ENCODE assay signal across 10 mouse cellular contexts in the genomic region with DNA sequence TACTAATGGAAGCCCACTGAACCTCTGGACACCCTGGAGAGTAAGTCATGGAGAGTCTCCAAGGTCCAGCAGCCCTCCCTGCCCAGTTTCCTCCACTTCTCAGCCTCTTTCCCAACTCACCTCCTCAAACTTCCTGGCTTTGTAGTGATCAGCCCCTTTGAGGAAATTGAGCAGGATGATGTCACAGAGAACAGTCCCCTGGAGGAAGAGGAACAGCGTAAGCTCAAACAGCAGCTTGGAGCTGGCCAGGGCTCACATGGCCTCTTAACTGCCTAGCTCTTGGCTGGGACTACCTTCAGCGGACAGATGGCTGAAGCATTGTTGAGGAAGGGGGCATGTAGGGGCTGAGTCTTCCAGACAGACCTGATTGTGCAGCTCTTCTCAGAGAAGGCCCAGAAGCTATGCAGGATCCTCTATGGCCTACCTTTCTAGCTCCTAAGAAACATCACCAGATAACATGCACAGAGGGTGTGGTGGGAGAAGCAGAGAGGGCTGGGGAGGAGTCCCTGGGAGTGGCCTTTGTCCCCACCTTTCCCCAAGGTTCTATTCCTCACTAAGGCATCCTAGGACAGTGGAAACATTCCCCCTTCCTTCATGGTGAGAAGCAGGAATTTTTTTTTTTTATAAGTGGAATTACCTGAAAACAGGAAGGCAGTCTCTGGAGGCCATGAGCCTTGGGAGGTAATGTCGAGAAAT. TPM values are rescaled to one million over a fixed set of nuclear protein-coding genes. Genes with fewer than 3 reads are reported as not detected.
DNase-seq lines count a peak whose midpoint lies in the region; ATAC-seq and TF ChIP-seq lines count a peak whose summit lies in the region.
"Had no signal": no experiment of that assay in that cellular context is flagged by ENCODE, and none has a peak within 500 bp of the region (broad histone marks: within the 10 kb centered on the region; RNA-seq: fewer than 3 reads in every experiment).

No protein-coding gene starts in this region.

- no peak overlapping the region for H3K4me2 ChIP-seq in heart, embryonic 12.5 days
- H3K4me2 ChIP-seq in kidney, embryonic 16.5 days (replicated peaks; ENCODE audit: low read depth, low read length), result no peak overlapping the region
- H3K4me2 ChIP-seq: limb, embryonic 13.5 days had no signal

- intact Hi-C loops in heart, adult 2 months (cut with DNase I), result no loop called here
- intact Hi-C loops in heart, postnatal 25 days (cut with DNase I), result no loop called here

- H3K79me2 ChIP-seq in heart, adult 2 months (replicated peaks; ENCODE audit: control insufficient read depth, insufficient read depth, low read length), result no peaks in the 10 kb centered on the region

- no peak overlapping the region for H3K4me3 ChIP-seq in heart, adult 2 months
- H3K4me3 ChIP-seq in heart, embryonic 12.5 days, result no peak overlapping the region
- no peak overlapping the region for H3K4me3 ChIP-seq in kidney, embryonic 16.5 days (ENCODE audit: low read length)
- H3K4me3 ChIP-seq: limb, embryonic 13.5 days had no signal

- H3K27ac ChIP-seq in heart, adult 2 months, result peak overlapping the region; percentile 57
- H3K27ac ChIP-seq in heart, embryonic 12.5 days (ENCODE audit: poor library complexity, severe bottlenecking), result 0 out of 2 replicates have a peak overlapping the region, but pooled peaks have one; percentile 23
- peak overlapping the region; percentile 28 for H3K27ac ChIP-seq in kidney, embryonic 16.5 days (ENCODE audit: low read length)
- H3K27ac ChIP-seq: limb, embryonic 13.5 days had no signal

- H3K4me1 ChIP-seq in heart, adult 2 months (ENCODE audit: control insufficient read depth, insufficient read depth, low read length), result peaks cover 19% of the 10 kb centered on the region
- H3K4me1 ChIP-seq in heart, embryonic 12.5 days (replicated peaks), result peaks cover 16% of the 10 kb centered on the region
- no peaks in the 10 kb centered on the region for H3K4me1 ChIP-seq in kidney, embryonic 16.5 days (ENCODE audit: insufficient read depth, low read length)
- H3K4me1 ChIP-seq: limb, embryonic 13.5 days had no signal

- no peak for TF ChIP-seq CTCF in heart, adult 2 months (IDR thresholded peaks at IDR 0.05)

- peak; percentile 37; the same call in 1 of the 2 replicates for ATAC-seq in heart, embryonic 12.5 days (ENCODE audit: insufficient number of reproducible peaks, low FRiP score)
- no peak for ATAC-seq in kidney, embryonic 16.5 days (ENCODE audit: low FRiP score, low TSS enrichment)
- no peak for ATAC-seq in monocyte, adult 5-6 weeks (replicated peaks; ENCODE audit: insufficient number of reproducible peaks, low FRiP score, low TSS enrichment, poor library complexity, severe bottlenecking)
- ATAC-seq: inflammation-experienced regulatory T-cells, adult 6 months had no signal

- peak; percentile 28 to 33 for DNase-seq in heart, adult 2 months
- no peak for DNase-seq in heart, postnatal 25 days (ENCODE audit: low spot score)
- peak; percentile 10 for DNase-seq in lung, postnatal 14 days
- no peak for DNase-seq in ovary, adult 18-20 months (ENCODE audit: low spot score)
- DNase-seq in yolk sac, embryonic 10.5 days (ENCODE audit: low spot score), result no peak

- peak; percentile 63 for TF ChIP-seq POLR2A in heart, adult 2 months (IDR thresholded peaks at IDR 0.05; ENCODE audit: insufficient read depth, low read depth, low read length)

- no peaks in the 10 kb centered on the region for H3K27me3 ChIP-seq in heart, adult 2 months (ENCODE audit: control insufficient read depth, insufficient read depth, low read length)
- no peaks in the 10 kb centered on the region for H3K27me3 ChIP-seq in heart, embryonic 12.5 days (replicated peaks)
- H3K27me3 ChIP-seq in kidney, embryonic 16.5 days (ENCODE audit: insufficient read depth, low read length), result no peaks in the 10 kb centered on the region
- H3K27me3 ChIP-seq: limb, embryonic 13.5 days had no signal

- no peaks in the 10 kb centered on the region for H3K9me3 ChIP-seq in heart, embryonic 12.5 days (replicated peaks)
- H3K9me3 ChIP-seq in kidney, embryonic 16.5 days (ENCODE audit: low read length), result no peaks in the 10 kb centered on the region
- H3K9me3 ChIP-seq: limb, embryonic 13.5 days had no signal

- no peak overlapping the region for H3K9ac ChIP-seq in heart, adult 2 months (ENCODE audit: low read depth, low read length)
- no peak overlapping the region for H3K9ac ChIP-seq in heart, embryonic 12.5 days
- no peak overlapping the region for H3K9ac ChIP-seq in kidney, embryonic 16.5 days (replicated peaks; ENCODE audit: low read length)
- H3K9ac ChIP-seq: limb, embryonic 13.5 days had no signal

- H3K36me3 ChIP-seq in heart, adult 2 months (ENCODE audit: control insufficient read depth, insufficient read depth, low read length), result no peaks in the 10 kb centered on the region
- no peaks in the 10 kb centered on the region for H3K36me3 ChIP-seq in heart, embryonic 12.5 days
- no peaks in the 10 kb centered on the region for H3K36me3 ChIP-seq in kidney, embryonic 16.5 days (ENCODE audit: insufficient read depth, low read length)
- H3K36me3 ChIP-seq: limb, embryonic 13.5 days had no signal

- no peak for TF ChIP-seq EP300 in heart, adult 2 months (IDR thresholded peaks at IDR 0.05; ENCODE audit: insufficient read depth, low read depth, low read length)

- 34% methylated on average over 3 of the region's 3 CpGs for WGBS in heart, adult 2 months
- WGBS in heart, embryonic 12.5 days, result 66% methylated on average over 3 of the region's 3 CpGs
- 81% methylated on average over 3 of the region's 3 CpGs for WGBS in kidney, embryonic 16.5 days

RNA-seq across cellular contexts. Expression of a gene that starts 11.6 kb away (rescaled TPM):
- not detected for total RNA-seq in heart, adult 2 months (2021)
- not detected in 2 replicates for polyA plus RNA-seq in heart, adult 2 months (2012; rRNA removed)
- not detected for total RNA-seq in heart, postnatal 25 days (2021)
- polyA plus RNA-seq in heart, embryonic 12.5 days (2016; fragmentation: Nextera tagmentation; extraction: Ambion mirVana), result 0.49 TPM in 1 of 2 replicates, not detected in the other
- not detected in 2 replicates for polyA plus RNA-seq in kidney, embryonic 16.5 days (2015; fragmentation: Nextera tagmentation; extraction: Ambion mirVana)
- total RNA-seq in monocyte, adult 5-6 weeks (2017), result not detected in 3 replicates
- polyA plus RNA-seq: inflammation-experienced regulatory T-cells, adult 6 months; limb, embryonic 13.5 days had no signal

RNA-seq across cellular contexts. Expression of a gene that starts 19.4 kb away (rescaled TPM):
- not detected for total RNA-seq in heart, adult 2 months (2021)
- polyA plus RNA-seq in heart, adult 2 months (2012; rRNA removed), result 0.14 and 0.44 TPM in 2 replicates
- total RNA-seq in heart, postnatal 25 days (2021), result not detected
- polyA plus RNA-seq in heart, embryonic 12.5 days (2016; fragmentation: Nextera tagmentation; extraction: Ambion mirVana), result 0.39 and 3.1 TPM in 2 replicates
- 0.36 TPM in 1 of 2 replicates, not detected in the other for polyA plus RNA-seq in kidney, embryonic 16.5 days (2015; fragmentation: Nextera tagmentation; extraction: Ambion mirVana)
- 1.2 to 3.6 TPM in 2 of 3 replicates, not detected in the other for total RNA-seq in monocyte, adult 5-6 weeks (2017)

RNA-seq across cellular contexts. Expression of a gene that starts 37.4 kb away (rescaled TPM):
- 10 to 100 TPM; 38.8 to 39.0 TPM for total RNA-seq in heart, adult 2 months (2021)
- polyA plus RNA-seq in heart, adult 2 months (2012; rRNA removed), result 39.6 and 59.5 TPM in 2 replicates
- 10 to 100 TPM; 35.5 to 40.8 TPM for total RNA-seq in heart, postnatal 25 days (2021)
- 146 and 151 TPM in 2 replicates for polyA plus RNA-seq in heart, embryonic 12.5 days (2016; fragmentation: Nextera tagmentation; extraction: Ambion mirVana)
- 316 and 329 TPM in 2 replicates for polyA plus RNA-seq in kidney, embryonic 16.5 days (2015; fragmentation: Nextera tagmentation; extraction: Ambion mirVana)
- 113 to 215 TPM (median 119 TPM) in 3 replicates for total RNA-seq in monocyte, adult 5-6 weeks (2017)

RNA-seq across cellular contexts. Expression of a gene that starts 37.6 kb away (rescaled TPM):
- under 1 TPM; 0.25 to 0.81 TPM for total RNA-seq in heart, adult 2 months (2021)
- 0.39 and 0.79 TPM in 2 replicates for polyA plus RNA-seq in heart, adult 2 months (2012; rRNA removed)
- under 1 TPM; 0.26 to 0.42 TPM for total RNA-seq in heart, postnatal 25 days (2021)
- 0.67 and 0.87 TPM in 2 replicates for polyA plus RNA-seq in heart, embryonic 12.5 days (2016; fragmentation: Nextera tagmentation; extraction: Ambion mirVana)
- polyA plus RNA-seq in kidney, embryonic 16.5 days (2015; fragmentation: Nextera tagmentation; extraction: Ambion mirVana), result 0.56 and 1.3 TPM in 2 replicates
- 0.29 TPM in 1 of 3 replicates, not detected in the others for total RNA-seq in monocyte, adult 5-6 weeks (2017)

RNA-seq across cellular contexts. Expression of a gene that starts 48.2 kb away (rescaled TPM):
- 10 to 100 TPM; 56.9 to 59.1 TPM for total RNA-seq in heart, adult 2 months (2021)
- 40.7 and 54.1 TPM in 2 replicates for polyA plus RNA-seq in heart, adult 2 months (2012; rRNA removed)
- 10 to 100 TPM; 63.2 to 65.0 TPM for total RNA-seq in heart, postnatal 25 days (2021)
- 33.2 and 36.6 TPM in 2 replicates for polyA plus RNA-seq in heart, embryonic 12.5 days (2016; fragmentation: Nextera tagmentation; extraction: Ambion mirVana)
- polyA plus RNA-seq in kidney, embryonic 16.5 days (2015; fragmentation: Nextera tagmentation; extraction: Ambion mirVana), result 34.2 and 40.6 TPM in 2 replicates
- total RNA-seq in monocyte, adult 5-6 weeks (2017), result 7.1 to 18.7 TPM (median 10.0 TPM) in 3 replicates

Comparison
In these comparisons a context has a peak if more than half of its experiments do, and no peak if none do; other contexts are left out.
1. DNase-seq: peak in heart, adult 2 months (2 of 2) and lung, postnatal 14 days (single experiment); none in heart, postnatal 25 days (single experiment), ovary, adult 18-20 months (single experiment) and yolk sac, embryonic 10.5 days (single experiment).
2. Peak in every context shown above with its lines, with median percentiles within 50 percentile points of each other: H3K27ac ChIP-seq.